Mouse (Mus musculus) c-Kit-positive CD71-negative TER-119-negative erythroid progenitor cells, embryonic 14.5 days (primary cell): ENCODE measurements around the gene Prss48.

Experiments used
- DNase-seq: peaks from one replicate; pipeline ENCODE4 v3.0.0-alpha.2; 2013; ENCODE audit warnings: low read depth

The Prss48 gene

GRCm38 (mm10) chr3:86002423-86002822 is at the start of gene Prss48:
Prss48 (minus strand) TSS chr3:86002491.
- DNase-seq = no peak

- DNase-seq = no peak
These were observed 46.8 kb upstream of the Prss48 start for GRCm38 (mm10) chr3:86049041-86049440.

GRCm38 (mm10) chr3:86047686-86048408 is 45.6 kb upstream of the Prss48 start:
- DNase-seq = no peak

GRCm38 (mm10) chr3:86040286-86041201 is 38.3 kb upstream of the Prss48 start:
- no peak for DNase-seq

GRCm38 (mm10) chr3:86038648-86039047 is 36.4 kb upstream of the Prss48 start:
- DNase-seq = no peak

- DNase-seq = no peak
These were observed 35.7 kb upstream of the Prss48 start for GRCm38 (mm10) chr3:86037926-86038484.

- no peak for DNase-seq
These were observed 31.3 kb upstream of the Prss48 start for GRCm38 (mm10) chr3:86033455-86034090.

GRCm38 (mm10) chr3:86030566-86030965 is 28.3 kb upstream of the Prss48 start:
- DNase-seq = no peak

GRCm38 (mm10) chr3:86028658-86029375 is 26.5 kb upstream of the Prss48 start:
- DNase-seq = no peak

GRCm38 (mm10) chr3:86025341-86026137 is 23.2 kb upstream of the Prss48 start:
- DNase-seq = no peak

- no peak for DNase-seq
These were observed 21.9 kb upstream of the Prss48 start for GRCm38 (mm10) chr3:86024065-86024795.

- DNase-seq = no peak
These were observed 19.4 kb upstream of the Prss48 start for GRCm38 (mm10) chr3:86021651-86022050.

- DNase-seq = no peak
These were observed 18.8 kb upstream of the Prss48 start for GRCm38 (mm10) chr3:86020921-86021650.

- DNase-seq = no peak
These were observed 15.2 kb upstream of the Prss48 start for GRCm38 (mm10) chr3:86017484-86017883.

GRCm38 (mm10) chr3:86016965-86017364 is 14.7 kb upstream of the Prss48 start:
- no peak for DNase-seq

- no peak for DNase-seq
These were observed 11.5 kb upstream of the Prss48 start for GRCm38 (mm10) chr3:86013837-86014236.

GRCm38 (mm10) chr3:86011833-86012232 is 9.5 kb upstream of the Prss48 start:
- DNase-seq = no peak

- DNase-seq = no peak
These were observed 9.1 kb upstream of the Prss48 start for GRCm38 (mm10) chr3:86011373-86011772.

GRCm38 (mm10) chr3:86010618-86011017 is 8.3 kb upstream of the Prss48 start:
- DNase-seq = no peak
